Mouse (Mus musculus) CD8-positive naive resting alpha-beta T cell, adult 2 months (primary cell): ENCODE measurements around the gene Atxn7.

Experiments
- DNase-seq, 2 experiments: peaks; one replicate each; pipeline ENCODE4 v3.0.0; 2022; ENCODE audit warnings: low read depth in 2 of 2, low spot score in 2 of 2

Gene Atxn7

DNA sequence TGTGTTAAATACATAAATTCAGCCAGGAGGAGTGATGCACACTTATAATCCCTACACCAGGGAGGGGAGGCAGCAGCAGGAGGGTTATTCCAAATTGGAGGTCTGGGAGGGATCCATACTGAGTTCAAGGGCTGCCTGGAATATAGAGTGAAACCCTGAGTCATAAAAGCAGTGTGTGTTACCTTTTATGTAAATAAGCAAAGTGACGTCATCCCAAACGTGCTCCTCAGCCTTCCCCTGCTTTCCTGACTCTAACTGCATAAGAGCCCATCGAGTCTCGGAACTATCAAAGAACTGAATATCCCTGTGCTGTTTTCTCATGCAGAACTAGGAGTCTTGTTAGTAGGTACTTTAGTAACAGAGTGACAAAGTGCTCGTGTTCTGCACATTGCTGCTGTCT is 102.1 kb downstream of the Atxn7 start:
- DNase-seq, result no peak

DNA sequence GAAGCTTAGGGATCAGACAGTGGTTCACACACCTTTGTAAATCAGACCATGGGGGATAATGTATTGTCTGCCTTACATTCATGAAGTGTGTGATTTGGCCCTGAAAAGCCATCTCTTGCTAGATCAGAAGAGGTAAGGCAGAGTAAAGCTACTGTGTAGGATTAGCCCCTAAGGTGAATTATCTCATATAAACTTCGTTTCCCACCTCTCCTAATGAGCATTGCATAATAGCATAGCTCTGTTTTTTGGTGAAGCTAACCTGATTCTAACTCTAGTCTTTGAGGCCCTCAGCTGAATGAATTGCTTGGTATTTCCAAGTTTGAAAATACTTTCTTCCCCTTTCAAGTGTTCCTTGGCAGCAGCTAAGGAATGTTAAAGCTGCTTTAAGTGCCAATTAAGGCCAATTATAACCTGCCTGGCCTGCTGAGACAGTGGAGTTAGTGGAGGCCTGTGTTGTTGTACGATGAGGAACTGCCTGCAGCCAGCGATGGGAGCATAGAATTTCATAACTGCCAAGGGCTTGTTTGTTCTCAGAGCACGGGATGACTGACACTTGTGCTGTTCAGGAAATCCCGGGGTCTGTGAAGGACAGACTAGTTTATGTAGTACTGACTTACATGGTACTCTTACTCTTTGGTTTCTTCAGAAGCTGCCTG is 103.4 kb downstream of the Atxn7 start:
- no peak for DNase-seq

DNA sequence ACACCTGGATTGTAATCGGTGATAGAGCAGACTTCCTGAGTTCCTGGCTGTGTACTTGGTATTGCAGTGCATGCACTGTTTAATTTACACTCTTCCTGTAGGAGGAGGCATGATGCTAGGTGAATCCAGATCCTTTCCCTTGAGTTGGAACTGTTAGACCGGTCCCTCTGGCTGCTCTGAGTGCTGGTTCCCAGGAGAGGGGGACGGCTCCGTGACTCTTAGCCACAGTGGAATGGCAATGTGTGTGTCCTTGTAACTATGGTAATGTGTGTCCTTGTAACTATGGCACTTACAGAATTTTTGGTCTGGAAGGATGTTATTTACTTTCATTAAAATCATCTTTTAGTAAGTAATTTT is 103.9 kb downstream of the Atxn7 start:
- DNase-seq, result no peak

DNA sequence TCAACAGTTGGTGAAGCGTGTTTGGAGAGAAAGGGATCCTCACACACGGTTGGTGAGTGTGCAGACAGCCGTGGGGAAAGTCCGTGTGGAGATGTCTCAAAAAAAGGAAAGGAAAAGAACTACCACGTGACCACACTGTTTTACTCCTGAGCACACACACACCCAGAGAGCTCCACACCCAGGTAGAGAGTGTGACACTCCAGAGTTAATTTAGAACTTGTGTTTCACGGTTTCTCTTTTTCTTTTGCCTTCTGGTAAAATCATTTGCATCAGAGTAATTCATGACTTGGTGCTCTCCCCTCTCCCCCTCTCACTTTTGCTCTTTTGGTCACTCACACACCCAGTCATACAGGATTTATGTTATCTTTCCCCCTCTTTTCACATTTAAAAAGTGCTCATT is 105.0 kb downstream of the Atxn7 start:
- DNase-seq, result no peak

DNA sequence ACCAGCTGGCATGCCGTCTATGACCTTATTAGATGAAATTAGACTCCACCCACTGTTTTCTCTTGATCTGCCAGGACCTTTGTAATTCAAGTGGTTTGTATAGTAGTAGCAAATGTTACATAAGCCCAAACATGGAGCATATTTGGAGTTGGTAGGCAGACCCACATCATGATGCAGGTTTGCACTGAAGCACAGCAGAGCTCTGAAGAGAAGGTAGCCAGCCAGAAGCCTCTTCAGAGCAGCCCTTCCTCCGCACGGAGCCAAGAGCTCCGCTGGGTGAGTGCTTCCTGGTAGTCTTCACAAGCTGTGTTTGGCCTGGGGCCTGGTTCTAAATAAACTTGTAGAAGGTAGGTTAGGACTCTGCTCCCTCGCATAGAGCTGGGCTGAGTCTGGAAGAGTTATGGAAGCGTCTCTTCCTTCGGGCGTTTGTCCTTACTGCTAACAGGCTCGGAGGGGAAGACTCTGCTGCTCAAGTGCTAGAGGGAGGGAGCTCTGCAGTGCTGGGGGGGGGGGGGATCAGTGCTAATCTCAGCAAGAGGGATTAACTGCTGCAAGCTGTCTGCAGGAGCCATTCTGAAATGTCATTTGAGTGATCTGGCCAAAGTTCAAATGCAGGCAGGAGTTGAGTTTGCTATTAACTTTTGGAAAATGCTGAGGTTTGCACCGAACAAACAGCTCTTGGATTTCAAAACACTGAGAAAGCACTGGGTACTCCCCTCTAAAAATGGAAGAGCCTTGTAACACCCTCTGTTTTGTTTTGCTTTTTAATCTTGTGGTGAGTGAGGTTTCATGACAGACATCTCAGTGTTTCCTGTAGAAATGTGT is 106.6 kb downstream of the Atxn7 start:
- peak; percentile 46 to 72 for DNase-seq

DNA sequence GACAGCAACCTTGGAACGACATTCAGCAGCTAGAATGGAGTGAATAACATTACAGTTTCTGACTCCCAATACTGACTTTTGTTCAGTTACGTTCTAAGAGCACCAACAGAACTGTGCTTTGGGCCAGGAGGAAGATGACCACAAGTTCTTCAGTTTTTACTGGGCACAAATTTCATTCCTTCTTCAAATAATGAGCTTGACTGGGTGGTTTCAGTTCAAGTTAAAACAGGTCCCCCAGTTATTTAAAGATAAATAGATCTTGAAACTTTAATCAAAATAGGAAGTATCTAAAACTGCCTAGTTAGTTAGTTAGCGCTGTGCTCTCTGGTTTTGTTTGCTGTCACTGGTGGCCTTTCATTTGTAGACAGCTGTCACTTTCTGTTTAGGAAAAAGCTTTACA is 107.3 kb downstream of the Atxn7 start:
- DNase-seq, result peak in 1 of 2 experiments; percentile 14

DNA sequence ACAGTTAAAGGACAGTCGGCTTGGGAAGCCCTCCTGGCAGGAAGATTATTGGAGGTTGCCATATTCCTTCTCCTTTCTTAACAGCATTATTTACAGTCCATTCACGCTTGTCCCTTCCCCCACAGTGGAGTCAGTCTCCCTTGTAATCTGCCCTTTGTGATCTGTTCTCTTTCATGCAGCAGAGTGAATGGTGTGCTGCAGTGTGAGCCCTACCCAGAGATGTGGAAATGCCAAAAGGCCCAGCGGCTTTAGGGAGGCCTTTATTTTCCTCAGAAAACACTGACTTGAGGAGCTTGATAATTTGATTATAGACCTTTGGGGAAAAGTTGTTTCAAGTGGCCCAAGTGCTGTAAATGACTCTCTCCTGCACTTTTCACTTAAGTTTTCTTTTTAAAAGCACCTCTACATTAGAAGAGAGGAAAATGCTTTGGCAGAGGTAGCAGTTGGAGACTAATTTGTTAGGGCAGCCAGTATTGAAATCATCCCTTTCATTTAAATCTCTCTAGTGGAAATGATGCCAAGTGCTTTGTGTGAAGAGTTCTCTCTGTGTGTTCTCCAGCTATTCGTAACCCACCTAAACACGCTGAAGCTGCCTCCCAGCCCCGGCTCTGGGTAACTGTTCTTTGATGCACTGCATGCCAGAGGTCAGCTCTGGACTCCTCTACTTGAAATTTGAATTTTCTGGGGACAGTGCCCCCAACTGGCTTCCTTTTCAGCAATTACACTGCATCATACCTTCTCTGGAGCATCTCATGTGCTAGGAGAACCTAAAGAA is 109.5 kb downstream of the Atxn7 start:
- no peak for DNase-seq

DNA sequence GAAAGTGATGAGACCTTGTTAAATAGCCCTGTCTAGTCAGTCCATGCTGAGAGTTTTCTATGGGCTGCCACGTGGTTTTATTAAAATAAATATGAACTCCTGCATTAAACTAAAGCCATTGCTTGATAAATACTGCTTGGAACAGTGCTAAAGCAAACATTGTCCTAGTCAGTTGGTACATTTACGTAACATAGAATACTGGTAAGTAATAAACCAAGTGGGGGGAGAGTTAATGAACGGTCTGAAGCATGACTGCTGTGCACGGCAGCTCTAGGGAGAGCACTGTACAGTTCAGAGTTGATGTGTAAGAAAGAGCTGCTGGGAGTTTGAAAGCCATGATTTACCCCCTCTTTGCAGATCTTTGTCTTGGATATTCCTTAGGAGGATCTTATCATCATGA is 110.2 kb downstream of the Atxn7 start:
- DNase-seq, result no peak

DNA sequence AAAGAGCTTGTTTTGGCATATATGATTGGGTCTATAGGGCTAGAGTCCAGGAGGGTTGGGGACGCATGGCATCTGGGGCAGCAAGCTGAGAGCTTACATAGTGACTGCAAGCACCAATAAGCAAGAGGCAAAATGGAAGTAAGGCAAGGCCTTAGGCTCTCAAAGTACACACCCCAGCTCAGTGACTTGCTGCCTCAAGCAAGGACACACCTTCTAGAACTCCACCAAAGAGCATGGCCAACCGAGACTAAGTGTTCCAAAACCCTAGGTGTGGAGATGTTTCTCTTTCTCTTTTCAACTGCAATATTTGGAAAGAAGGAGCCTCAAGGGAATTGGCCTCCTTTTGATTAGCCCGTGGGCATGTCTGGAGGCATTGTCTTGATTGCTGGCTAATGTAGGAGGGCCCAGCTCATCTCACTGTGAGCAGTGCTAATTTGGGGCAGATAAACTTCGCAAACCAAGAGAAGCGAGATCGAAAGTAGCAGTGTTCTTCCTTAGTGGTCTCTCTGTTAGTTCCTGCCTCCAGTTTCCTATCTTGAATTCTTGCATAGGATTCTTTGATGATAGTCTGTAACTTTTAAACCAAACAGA is 119.5 kb downstream of the Atxn7 start:
- DNase-seq, result no peak

DNA sequence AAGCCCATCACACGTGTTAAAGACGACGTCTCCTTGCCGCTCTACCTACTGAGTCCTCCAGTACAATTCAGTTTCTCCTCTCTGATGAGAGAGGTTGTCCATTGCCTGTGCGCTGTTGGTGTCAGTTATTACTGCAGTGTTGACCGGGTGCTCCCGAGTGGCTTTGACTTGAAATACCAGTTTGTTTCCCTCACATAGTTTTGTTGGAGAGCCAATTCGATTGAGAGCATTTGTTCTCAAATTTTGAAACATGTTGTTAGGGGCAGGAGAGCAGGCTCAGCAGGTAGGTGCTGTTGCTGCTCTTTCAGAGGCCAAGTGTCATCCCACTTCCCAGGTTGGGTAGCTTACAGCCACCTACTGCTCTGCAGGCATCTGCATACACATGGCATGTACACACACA is 122.6 kb downstream of the Atxn7 start:
- DNase-seq, result no peak

DNA sequence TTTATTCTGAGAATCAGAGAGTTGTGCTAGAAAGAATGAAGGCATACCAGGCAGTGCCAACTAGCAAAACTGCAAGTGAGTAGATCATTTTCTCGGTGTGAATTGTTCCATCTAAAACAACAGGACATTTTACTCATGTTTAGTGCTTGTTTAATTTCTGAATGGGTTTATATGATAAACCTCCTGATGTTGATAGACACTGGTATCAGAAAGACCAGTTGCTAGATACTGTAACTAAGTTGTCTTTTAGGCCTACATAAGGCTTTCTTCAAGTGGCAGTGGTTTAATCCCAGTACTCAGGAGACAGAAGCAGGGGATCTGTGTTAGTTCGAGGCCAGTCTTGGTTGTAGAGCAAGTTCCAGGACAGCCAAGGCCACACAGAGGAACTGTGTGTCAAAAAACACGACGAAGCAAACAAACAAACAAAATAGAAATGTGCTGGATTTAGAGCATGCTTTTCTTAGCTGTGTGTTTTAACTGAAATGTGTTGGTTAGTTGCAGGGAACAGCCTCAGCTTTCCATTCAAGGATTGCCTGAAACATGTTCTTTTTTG is 125.5 kb downstream of the Atxn7 start:
- no peak for DNase-seq

DNA sequence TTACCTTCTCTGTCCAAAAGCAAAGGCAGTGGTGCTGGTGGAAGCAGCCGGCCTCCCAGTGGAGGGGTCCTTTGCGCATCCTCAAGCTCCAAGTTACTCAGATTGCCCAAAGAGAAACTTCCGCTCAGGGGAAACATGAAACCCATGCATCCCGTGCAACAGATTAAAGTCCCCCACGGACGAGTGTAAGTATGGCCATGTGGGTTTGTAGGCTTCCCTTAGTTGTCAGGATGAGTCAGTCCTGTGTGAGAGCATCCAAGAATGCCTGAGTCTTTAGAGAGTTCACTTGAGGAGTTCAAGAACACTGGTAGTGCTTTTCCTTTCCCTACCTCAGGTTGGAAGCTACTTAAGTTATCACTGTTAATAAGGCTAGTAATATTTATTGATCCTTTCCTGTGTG is 126.1 kb downstream of the Atxn7 start:
- DNase-seq, result no peak

DNA sequence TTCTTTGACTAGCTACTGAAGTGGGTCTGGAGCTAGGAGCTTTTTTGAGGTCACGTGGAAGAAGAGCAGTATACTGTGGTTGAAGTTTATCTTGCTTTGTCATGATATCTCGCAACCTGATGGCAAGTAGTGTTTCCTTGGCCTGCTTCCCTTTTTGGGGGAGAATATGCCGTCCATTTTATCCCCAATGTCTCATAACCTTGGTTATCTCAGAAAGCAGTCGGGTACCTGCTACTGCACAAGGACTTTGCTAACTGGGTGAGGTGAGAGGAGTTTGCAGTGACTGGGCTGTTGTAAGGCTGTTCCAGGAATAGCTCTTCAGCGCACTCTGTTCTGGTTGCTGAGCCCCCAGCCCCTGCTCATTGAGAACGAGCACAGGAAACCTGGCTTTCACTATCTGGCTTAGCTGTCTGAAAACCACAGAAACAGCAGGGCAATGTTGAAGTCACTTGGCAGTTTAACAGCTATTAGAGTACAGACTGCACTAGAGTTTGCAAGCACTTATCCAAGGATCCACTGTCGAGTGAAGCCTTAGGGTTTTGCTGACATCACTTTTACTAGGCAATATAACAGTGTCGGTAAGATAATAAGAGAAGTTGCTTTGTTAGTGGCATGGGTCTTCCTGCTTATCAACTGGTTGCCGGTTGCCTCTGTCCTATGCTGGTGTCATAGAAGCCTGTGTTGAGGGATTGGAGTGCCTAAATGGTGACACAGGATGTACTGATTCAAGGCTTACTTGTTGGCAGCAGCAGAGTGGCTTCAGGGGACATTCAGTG is 127.0 kb downstream of the Atxn7 start:
- peak in 1 of 2 experiments; percentile 15 for DNase-seq

DNA sequence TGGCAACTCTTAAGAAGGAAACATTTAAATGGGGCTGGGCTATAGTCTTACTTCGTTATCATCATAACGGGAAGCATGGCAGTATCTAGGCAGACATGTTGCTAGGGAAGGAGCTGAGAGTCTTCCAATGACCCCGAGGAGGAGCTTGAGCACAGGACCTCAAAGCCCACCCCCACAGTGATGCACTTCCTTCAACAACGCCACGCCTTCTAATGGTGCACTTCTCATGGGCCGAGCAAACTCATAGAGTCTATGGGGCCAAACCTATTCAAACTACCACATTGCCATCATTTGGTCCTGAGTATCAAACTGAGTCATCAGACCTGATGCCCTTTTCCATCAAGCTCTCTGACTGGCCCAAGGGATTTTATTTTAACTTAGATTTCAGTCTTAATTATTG is 129.3 kb downstream of the Atxn7 start:
- DNase-seq, result no peak

DNA sequence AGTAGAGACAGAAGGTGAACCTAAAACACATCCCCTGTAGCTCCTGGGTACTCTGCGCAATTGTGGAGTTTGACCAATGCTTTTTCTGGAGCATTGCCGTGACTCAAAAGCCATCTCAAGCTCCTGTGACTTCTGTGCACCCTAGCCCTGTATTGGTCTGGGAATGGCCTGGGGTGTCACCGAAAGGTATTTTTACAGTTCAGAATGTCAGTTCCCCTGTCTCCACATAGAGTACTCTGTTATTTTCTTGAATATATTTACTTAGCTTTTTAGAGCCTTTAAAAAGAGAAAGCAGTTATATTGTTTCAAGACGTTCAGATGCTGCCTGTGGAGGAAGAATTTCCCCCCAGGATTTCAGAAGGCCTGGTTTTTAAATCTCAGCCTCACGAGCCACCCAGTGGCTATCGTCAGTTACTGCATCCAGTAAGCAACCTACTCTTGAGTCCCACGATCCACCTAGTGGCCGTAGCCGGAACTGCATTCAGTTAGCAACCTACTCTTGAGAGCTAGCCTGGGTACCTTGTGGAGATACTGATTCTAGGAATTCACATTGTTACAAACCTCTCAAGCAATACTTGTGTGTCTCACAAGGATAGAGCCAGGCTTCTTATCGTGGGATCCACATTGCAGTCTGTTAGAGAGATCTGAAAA is 137.2 kb downstream of the Atxn7 start:
- peak; percentile 86 to 90 for DNase-seq

DNA sequence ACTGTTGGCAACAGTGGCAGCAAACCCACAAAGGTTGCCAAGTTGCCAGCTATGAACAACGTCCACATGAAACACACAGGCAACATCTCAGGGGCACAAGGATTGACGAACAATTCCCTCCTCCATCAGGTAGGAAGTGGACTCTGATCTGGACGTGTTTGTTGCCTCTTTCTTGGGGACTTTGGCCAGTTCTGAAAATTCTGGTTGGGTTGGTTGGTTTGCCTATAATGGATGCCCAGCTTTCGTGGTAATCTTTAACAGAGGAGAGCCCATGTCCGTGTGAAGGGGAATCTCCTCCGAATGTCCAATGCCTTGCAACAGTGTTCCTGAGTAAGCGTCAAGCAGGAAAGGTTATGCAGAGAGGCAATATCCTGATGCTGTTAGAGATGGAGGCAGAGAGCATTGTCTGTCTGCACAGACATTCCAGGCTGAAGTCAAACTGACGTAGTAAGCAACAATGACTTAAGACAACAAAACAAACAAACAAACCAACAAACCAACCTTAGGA is 139.6 kb downstream of the Atxn7 start:
- no peak for DNase-seq

DNA sequence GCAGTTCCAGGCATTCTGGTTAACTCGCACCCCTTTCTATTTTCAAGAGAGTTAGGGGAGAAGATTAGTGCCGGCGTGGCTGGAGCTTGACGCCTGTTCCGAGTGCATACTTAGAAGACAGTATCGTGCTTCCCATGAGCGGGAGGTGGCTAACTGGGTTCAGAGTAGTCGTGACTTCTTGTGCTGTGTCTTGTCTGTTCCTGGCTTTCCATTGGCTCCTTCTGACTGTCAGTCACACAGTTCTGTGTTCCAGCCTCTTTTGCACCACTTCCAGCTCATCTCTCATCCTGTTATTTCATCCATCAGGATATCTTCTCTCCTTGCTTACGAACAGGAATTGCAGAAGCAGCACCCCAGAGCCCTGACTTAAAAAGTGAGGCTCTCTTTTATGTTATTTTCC is 140.1 kb downstream of the Atxn7 start:
- no peak for DNase-seq

DNA sequence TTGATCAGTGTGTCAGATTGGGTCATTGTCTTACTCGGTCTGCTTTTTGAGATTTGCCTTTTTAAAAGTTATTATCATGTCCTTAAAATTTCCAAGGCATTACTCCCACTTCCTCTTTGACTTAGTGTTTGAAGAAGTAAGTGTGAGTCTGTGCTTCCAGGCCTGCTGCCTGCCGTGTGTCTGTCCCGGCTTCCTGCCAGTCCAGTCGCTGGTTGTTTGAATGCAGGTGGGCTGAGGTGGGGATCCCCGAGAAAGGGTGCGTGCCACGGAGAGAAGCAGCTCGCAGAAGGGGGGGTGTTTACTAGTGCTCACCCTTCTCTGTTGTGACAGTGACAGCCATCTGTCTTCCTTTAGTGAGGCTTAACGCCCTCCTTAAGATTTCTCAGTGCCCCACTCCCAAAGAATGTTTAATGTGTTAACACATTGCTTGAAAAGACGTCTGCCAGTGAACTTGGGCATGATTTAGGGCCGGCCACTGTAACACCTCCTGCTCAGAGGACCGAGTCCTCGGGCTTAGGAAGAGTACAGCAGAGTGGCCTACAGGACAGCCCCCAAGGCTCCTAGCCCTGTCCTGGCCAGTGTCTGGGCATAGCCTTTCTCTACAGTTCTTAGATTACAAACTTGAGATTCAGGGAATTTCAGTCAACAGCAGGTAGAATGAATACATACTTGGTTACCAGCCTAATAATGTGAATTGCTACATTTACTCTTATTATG is 143.1 kb downstream of the Atxn7 start:
- no peak for DNase-seq

DNA sequence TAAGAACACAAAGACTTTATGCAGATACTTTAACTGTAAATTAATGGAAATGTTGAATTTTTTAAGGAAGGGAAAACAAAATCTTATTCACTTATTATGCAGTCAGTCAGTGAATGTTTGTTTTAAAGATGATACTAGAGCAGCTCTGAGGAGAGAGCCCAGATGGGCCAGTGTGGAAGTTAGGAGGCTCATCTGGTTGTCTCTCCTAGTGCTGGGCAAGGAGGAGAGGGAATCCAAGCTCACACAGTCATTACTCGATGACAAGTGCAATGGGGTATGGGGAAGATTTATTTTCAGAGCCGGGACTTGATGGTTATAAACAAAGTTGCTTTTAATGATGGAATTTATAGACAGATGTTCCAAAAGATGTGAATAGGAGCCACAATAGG is 143.7 kb downstream of the Atxn7 start:
- no peak for DNase-seq
